Mouse (Mus musculus) left cerebral cortex, postnatal 10 days (tissue): Measurements from ENCODE around the gene Rbm4b. TPM values are rescaled to one million over a fixed set of nuclear protein-coding genes. Genes with fewer than 3 reads are reported as not detected.

Source experiments
- DNase-seq, 2 experiments: peaks; one replicate each; pipeline ENCODE4 v3.0.0; 2021 to 2022; ENCODE audit warnings: low spot score in 2 of 2, mixed read lengths in 1 of 2; ENCODE audit errors: extremely low spot score in 1 of 2
- intact Hi-C: fragments of 180-260 bp; cut with DNase I; formaldehyde crosslinking; loops from one replicate; pipeline ENCODE4 v1.15.1; 2025
- total RNA-seq, 2 experiments: library from RNA; stranded (reverse); gene quantifications; 2 replicates each; pipeline ENCODE4 v1.2.3; 2021

Rbm4b gene
- 10 to 100 TPM; 12.4 to 14.2 TPM for total RNA-seq

DNA sequence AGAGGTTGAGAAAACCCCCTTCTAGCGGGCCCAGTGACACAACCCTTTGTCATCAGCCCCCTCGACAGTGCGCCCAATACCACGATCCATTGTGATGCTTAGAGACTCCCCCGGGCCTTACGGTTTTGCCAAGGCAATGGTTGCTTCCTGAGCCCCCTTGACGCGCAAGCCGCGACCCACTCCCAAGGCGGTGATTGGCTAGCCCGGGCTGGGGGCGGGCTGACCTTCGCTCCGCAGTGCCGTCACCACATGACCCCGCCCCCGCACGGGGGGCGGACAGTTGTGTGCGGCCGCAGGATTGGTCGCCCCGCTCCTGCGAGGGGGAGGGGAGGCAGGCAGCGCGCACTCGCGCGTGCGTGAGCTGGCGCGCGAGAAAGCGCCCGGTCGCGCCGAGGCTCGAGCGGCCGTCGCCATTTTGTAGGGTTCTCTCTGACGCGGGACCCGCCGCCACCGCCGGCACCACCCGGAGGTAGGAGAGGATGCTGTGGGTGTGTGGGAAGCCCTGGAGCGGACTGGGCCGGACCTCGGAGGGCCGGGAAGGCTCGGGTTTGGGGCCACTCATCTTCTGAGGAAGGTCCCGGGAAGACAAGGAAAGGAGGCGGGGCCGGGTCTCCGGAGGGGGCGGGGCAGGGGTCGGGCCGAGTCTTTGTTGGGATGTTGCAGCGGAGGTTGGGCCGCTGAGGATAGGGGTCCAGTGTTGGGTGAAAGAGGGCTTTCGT, at the start of gene Rbm4b:
TSS of gene Rbm4b (plus strand) at position 305 of the 719 bp plus-strand sequence.
- intact Hi-C loops = loop anchor here (5.0 to 10.0 kb wide), 2 partner anchors 91 to 148 kb away; partner anchors contain the start of gene Bbs1
- DNase-seq = peak; percentile 97 to 99

GRCm38 (mm10) chr19:4708765-4709164, 47.5 kb upstream of the Rbm4b start:
- intact Hi-C loops = no loop called here
- DNase-seq = no peak

DNA sequence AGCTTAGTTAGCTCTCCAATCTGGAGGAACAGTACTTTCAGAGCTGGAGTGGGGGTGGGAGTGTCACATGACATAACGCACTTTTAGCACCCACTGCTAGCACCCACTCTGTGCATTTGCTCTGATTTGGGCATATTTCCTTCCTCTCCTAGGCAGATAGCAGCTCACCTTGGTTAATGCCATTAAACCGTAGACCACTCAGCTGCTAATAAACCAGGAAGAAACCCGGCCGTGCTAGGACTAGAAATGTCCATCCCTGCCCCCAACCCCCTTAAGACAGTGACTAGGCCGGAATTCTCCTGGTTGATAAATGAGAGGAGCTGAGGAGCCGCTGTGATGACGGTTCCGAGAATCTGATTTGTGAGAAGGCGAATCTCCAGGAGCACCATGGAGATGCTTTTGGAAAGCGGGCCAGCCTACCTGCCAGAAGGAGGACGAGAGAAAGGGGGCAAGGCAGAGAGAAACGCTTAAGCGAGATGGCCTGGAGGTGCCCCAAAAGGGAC, 45.1 kb upstream of the Rbm4b start, which contains the start of gene Sptbn2:
TSS of gene Sptbn2 (plus strand) at position 70 of the 503 bp plus-strand sequence.
- DNase-seq = peak in 1 of 2 experiments; percentile 73
- intact Hi-C loops = loop anchor here (5.0 kb wide), 1 partner anchor 64 kb away; no protein-coding TSS in a partner anchor

DNA sequence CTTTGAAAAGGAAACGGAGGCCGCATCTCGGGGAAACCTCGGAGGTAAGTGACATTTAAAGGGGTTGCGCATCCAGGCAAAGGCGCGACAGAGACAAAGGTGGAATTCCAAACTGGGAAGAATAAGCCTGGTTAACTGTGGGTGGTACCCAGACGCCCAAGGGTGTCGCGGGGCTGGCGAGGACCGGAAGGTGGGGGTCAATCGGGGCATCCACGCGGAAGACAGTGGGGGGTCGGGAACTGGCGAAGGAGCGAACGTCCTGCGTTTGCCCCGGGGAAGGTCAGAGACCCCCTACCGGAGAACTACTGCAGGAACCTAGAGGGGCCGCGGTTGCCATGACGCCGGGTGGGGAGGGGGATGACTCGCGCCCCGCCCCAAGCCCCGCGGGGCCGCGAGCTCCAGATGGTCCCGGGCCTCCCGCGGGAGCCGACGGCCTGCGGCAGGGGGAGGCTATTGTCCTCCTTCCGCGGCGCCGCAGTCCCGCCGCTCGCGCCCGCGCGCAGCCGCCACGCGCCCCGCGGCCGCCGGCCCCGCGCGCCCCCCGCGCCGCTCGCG, 44.6 kb upstream of the Rbm4b start:
- intact Hi-C loops = loop anchor here (5.0 kb wide), 1 partner anchor 64 kb away; no protein-coding TSS in a partner anchor
- peak in 1 of 2 experiments; percentile 67 for DNase-seq

- DNase-seq = no peak
- intact Hi-C loops = loop anchor here (5.0 kb wide), 1 partner anchor 65 kb away; no protein-coding TSS in a partner anchor
Observed at GRCm38 (mm10) chr19:4712156-4712780, 44.0 kb upstream of the Rbm4b start.

GRCm38 (mm10) chr19:4712781-4713526, 43.3 kb upstream of the Rbm4b start:
- no peak for DNase-seq
- intact Hi-C loops = loop anchor here (5.0 kb wide), 1 partner anchor 66 kb away; no protein-coding TSS in a partner anchor

GRCm38 (mm10) chr19:4713886-4714285, 42.4 kb upstream of the Rbm4b start:
- intact Hi-C loops = loop anchor here (5.0 kb wide), 1 partner anchor 67 kb away; no protein-coding TSS in a partner anchor
- no peak for DNase-seq

- intact Hi-C loops = no loop called here
- DNase-seq = no peak
Observed at GRCm38 (mm10) chr19:4716756-4717155, 39.5 kb upstream of the Rbm4b start.

GRCm38 (mm10) chr19:4717281-4717680, 39.0 kb upstream of the Rbm4b start:
- no peak for DNase-seq
- intact Hi-C loops = no loop called here

DNA sequence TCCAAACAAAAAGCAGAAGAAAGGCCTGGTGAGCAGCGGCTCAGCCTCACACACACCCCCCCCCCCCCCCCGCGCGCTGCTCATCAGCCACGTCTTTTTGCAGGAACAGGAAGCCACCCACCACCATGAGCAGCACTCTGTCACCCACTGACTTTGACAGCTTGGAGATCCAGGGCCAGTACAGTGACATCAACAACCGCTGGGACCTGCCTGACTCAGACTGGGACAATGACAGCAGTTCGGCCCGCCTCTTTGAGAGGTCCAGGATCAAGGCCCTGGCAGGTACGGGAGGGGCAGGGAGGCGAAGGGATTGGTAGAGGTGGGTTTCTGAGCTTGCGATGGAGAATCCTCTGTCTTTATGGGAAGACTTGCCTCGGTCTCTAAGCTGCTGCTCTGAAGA, 37.6 kb upstream of the Rbm4b start:
- DNase-seq = no peak
- intact Hi-C loops = no loop called here

- DNase-seq = no peak
- intact Hi-C loops = no loop called here
Observed at GRCm38 (mm10) chr19:4719351-4719764, 36.9 kb upstream of the Rbm4b start.

DNA sequence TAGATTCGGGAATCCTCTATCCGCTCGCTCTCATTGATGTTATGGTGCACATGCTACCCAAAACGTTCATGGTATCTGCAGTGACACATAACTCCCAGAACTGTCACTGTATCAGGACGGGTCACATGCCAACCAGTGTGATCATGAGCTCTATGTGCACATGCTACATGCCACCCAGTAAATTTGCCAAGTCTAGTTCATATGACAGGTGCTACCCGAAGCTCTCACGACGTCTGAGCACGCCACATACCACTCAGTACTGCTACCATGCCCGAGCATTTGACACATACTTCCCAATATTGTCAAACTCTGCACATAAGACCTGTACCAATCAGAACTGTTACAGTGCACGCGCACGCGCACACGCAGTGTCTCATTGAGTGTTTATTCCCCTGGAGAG, 36.2 kb upstream of the Rbm4b start:
- intact Hi-C loops = no loop called here
- no peak for DNase-seq

DNA sequence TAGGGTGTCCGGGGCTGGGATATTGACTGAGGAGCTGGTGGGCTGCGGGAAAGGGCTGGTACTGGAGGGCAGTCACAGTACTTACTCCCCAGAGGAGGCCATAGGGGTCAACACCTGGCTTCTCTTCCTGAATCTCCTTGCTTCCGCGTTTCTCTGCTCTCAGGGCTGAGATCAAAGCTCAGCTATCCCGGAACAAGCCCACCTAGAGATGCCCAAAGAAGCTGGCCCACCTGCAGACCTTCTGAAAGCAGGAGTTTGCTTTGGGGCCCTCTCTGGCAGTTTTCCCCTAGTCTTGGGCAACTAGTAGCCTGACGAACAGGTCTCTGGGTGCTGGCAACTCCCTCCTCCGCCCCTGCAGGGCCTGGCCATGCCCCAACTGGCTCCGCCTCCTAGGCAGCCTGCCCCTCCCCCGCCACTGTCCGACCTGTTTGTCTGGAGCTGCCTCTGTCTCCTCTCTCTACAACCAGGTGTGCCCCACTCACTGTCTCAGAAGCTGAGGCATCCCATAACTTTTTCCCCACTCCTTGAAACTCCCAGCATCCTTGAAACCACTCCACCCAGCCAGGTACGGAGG, 35.5 kb upstream of the Rbm4b start:
- intact Hi-C loops = no loop called here
- DNase-seq = peak in 1 of 2 experiments; percentile 20

DNA sequence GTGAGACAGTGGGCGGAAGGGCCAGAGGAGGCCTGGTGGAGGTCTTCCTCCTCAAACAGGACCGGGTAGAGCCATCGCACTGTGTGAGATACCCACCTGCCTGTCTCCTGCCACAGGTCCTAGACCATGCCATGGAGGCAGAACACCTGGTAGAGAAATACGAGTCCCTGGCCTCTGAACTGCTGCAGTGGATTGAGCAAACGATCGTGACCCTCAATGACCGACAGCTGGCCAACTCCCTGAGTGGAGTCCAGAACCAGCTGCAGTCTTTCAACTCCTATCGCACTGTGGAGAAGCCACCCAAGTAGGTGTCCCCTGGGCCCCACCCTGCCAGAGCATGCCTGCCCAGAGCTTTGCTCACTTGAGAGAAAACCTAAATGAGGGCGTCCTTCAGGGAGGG, 27.1 kb upstream of the Rbm4b start:
- no peak for DNase-seq
- intact Hi-C loops = no loop called here

- no peak for DNase-seq
- intact Hi-C loops = no loop called here
Observed at GRCm38 (mm10) chr19:4733052-4733451, 23.2 kb upstream of the Rbm4b start.

GRCm38 (mm10) chr19:4737866-4738265, 18.4 kb upstream of the Rbm4b start:
- intact Hi-C loops = no loop called here
- peak in 1 of 2 experiments; percentile 30 for DNase-seq

DNA sequence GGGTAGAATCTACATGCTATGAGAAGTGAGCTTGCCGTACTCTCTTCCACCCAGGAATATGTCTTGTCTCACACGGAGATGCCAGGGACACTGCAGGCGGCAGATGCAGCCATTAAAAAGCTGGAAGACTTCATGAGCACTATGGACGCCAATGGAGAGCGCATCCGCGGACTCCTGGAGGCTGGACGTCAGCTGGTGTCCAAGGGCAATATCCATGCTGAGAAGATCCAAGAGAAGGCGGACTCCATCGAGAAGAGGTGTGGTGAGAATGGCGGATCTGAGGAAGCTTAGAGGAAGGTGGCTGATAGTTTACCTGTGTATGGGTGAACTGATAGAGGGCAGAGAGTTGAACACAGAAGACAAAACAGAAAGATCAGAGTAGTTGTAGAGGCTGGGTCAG, 17.2 kb upstream of the Rbm4b start:
- peak in 1 of 2 experiments; percentile 14 for DNase-seq
- intact Hi-C loops = no loop called here

- peak in 1 of 2 experiments; percentile 7 for DNase-seq
Observed at GRCm38 (mm10) chr19:4739762-4740161, 16.5 kb upstream of the Rbm4b start.

More at GRCm38 (mm10) chr19:4739762-4740161, 16.5 kb upstream of the Rbm4b start:
- intact Hi-C loops = loop anchor here (5.0 kb wide), 3 partner anchors 97 to 242 kb away; partner anchors contain the start of genes 2010003K11Rik and Rce1
